Mouse (Mus musculus) cerebellum, adult (tissue): ENCODE data around the gene Htr2a.

ENCODE experiments used
- ATAC-seq: cut with Nextera tagmentation; 2 replicates; pipeline ENCODE4 v1.9.2; 2017; ENCODE audit warnings: mild to moderate bottlenecking, moderate library complexity, mixed read lengths; ENCODE audit not compliant: insufficient number of reproducible peaks, low FRiP score, low TSS enrichment

The Htr2a gene

GRCm38 (mm10) chr14:74691963-74692362 lies 51.3 kb downstream of the Htr2a start:
- ATAC-seq = no peak

GRCm38 (mm10) chr14:74696766-74697165 lies 56.1 kb downstream of the Htr2a start:
- no peak for ATAC-seq

GRCm38 (mm10) chr14:74697432-74697831 lies 56.8 kb downstream of the Htr2a start:
- no peak for ATAC-seq

GRCm38 (mm10) chr14:74699241-74699640 lies 58.6 kb downstream of the Htr2a start:
- no peak for ATAC-seq

- ATAC-seq = no peak
Measured at GRCm38 (mm10) chr14:74703930-74704329, 63.3 kb downstream of the Htr2a start.

- ATAC-seq = no peak
Measured at GRCm38 (mm10) chr14:74709054-74709453, 68.4 kb downstream of the Htr2a start.

- ATAC-seq = no peak
Measured at GRCm38 (mm10) chr14:74723541-74723940, 82.9 kb downstream of the Htr2a start.

- no peak for ATAC-seq
Measured at GRCm38 (mm10) chr14:74731221-74732078, 90.8 kb downstream of the Htr2a start.

GRCm38 (mm10) chr14:74732079-74732783 lies 91.6 kb downstream of the Htr2a start, which contains the start of gene Esd:
Gene Esd, plus strand, starts transcription at chr14:74732297.
- ATAC-seq = peak; percentile 95

- no peak for ATAC-seq
Measured at GRCm38 (mm10) chr14:74733397-74733796, 92.8 kb downstream of the Htr2a start.

GRCm38 (mm10) chr14:74735471-74735870 lies 94.8 kb downstream of the Htr2a start:
- no peak for ATAC-seq

- no peak for ATAC-seq
Measured at GRCm38 (mm10) chr14:74736850-74737249, 96.2 kb downstream of the Htr2a start.
